In the genomic region with DNA sequence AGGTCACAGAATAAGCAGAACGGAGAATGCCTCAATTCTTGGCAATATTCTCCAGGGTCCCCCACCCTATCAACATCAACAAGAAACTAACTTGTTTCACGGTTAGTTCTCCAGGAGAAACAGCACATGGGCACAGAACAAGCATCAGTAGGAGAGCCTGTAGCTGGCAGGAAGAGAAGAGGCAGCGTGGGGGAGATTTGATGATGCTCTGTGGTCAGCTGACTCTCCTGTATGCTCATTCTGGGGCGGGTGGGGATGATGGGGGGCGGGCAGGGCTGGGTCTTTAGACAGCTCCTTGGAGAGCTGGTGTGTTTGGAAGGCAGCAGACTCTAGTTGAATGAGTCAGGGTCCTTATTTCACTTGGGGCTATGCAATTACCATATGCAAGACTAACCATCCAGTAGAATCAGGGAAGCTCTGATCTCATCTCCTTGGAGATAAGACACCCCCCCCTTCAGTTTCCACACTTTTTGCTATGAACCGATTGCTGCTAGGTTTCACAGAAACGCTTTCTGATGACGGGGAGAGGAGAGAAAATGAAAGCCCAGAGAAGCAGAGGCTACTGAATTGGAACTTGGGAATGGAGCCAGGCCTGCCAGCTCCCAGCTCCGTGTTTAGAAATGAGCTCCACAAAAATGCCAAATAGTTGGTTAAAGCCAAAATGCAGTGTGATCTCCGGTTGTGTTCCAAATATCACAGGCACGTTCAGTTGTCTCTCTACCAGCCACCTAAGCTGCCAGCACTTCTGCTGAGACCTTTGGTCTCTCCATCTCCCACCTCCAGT, we compare ENCODE assay signal across 17 mouse cellular contexts. TPM values are rescaled to one million over a fixed set of nuclear protein-coding genes. Genes with fewer than 3 reads are reported as not detected.
DNase-seq lines count a peak whose midpoint lies in the region; ATAC-seq lines count a peak whose summit lies in the region.
"Had no signal": no experiment of that assay in that cellular context is flagged by ENCODE, and none has a peak within 500 bp of the region (broad histone marks: within the 10 kb centered on the region; RNA-seq: fewer than 3 reads in every experiment).

No protein-coding gene starts in this region.

- H3K4me2 ChIP-seq in forebrain, embryonic 16.5 days (ENCODE audit: low read length), result no peak overlapping the region
- H3K4me2 ChIP-seq in forebrain, embryonic 11.5 days (ENCODE audit: low read depth, low read length, severe bottlenecking), result no peak overlapping the region
- H3K4me2 ChIP-seq in midbrain, embryonic 15.5 days, result no peak overlapping the region
- no peak overlapping the region for H3K4me2 ChIP-seq in midbrain, embryonic 14.5 days (ENCODE audit: low read length)
- H3K4me2 ChIP-seq: lung, embryonic 14.5 days; midbrain, embryonic 12.5 days; neural tube, embryonic 15.5 days had no signal

- 54% methylated on average over 11 of the region's 11 CpGs for WGBS in forebrain, embryonic 16.5 days
- 77% methylated on average over 11 of the region's 11 CpGs for WGBS in forebrain, embryonic 11.5 days
- WGBS in midbrain, embryonic 15.5 days, result 66% methylated on average over 11 of the region's 11 CpGs
- WGBS in midbrain, embryonic 14.5 days, result 67% methylated on average over 11 of the region's 11 CpGs

- no peaks in the 10 kb centered on the region for H3K36me3 ChIP-seq in forebrain, embryonic 16.5 days (ENCODE audit: control insufficient read depth, insufficient read depth)
- no peaks in the 10 kb centered on the region for H3K36me3 ChIP-seq in forebrain, embryonic 11.5 days (ENCODE audit: control insufficient read depth, insufficient read depth, low read length)
- no peaks in the 10 kb centered on the region for H3K36me3 ChIP-seq in midbrain, embryonic 15.5 days (replicated peaks)
- H3K36me3 ChIP-seq in midbrain, embryonic 14.5 days (ENCODE audit: control insufficient read depth, insufficient read depth, low read length), result no peaks in the 10 kb centered on the region
- H3K36me3 ChIP-seq: midbrain, embryonic 12.5 days; neural tube, embryonic 15.5 days had no signal

- no peak overlapping the region for H3K9ac ChIP-seq in forebrain, embryonic 16.5 days (replicated peaks; ENCODE audit: low read depth, low read length)
- no peak overlapping the region for H3K9ac ChIP-seq in forebrain, embryonic 11.5 days (ENCODE audit: low read length)
- no peak overlapping the region for H3K9ac ChIP-seq in midbrain, embryonic 15.5 days
- no peak overlapping the region for H3K9ac ChIP-seq in midbrain, embryonic 14.5 days (replicated peaks; ENCODE audit: low read length)
- H3K9ac ChIP-seq: lung, embryonic 14.5 days; midbrain, embryonic 12.5 days; neural tube, embryonic 15.5 days had no signal

- peak; percentile 80 for ATAC-seq in forebrain, embryonic 16.5 days
- no peak for ATAC-seq in forebrain, embryonic 11.5 days (replicated peaks; ENCODE audit: low FRiP score)
- ATAC-seq in midbrain, embryonic 15.5 days (replicated peaks), result peak; percentile 37; the same call in 1 of the 2 replicates
- ATAC-seq in midbrain, embryonic 14.5 days (ENCODE audit: low FRiP score, low TSS enrichment), result no peak
- no peak for ATAC-seq in monocyte, adult 5-6 weeks (replicated peaks; ENCODE audit: insufficient number of reproducible peaks, low FRiP score, low TSS enrichment, poor library complexity, severe bottlenecking)
- ATAC-seq: CD4-positive, CD25-positive, alpha-beta regulatory T cell, adult 4 months; Patski had no signal

- H3K9me3 ChIP-seq in forebrain, embryonic 16.5 days (ENCODE audit: control insufficient read depth, low read length), result no peaks in the 10 kb centered on the region
- H3K9me3 ChIP-seq in forebrain, embryonic 11.5 days (ENCODE audit: control insufficient read depth, low read length), result no peaks in the 10 kb centered on the region
- no peaks in the 10 kb centered on the region for H3K9me3 ChIP-seq in midbrain, embryonic 15.5 days
- no peaks in the 10 kb centered on the region for H3K9me3 ChIP-seq in midbrain, embryonic 14.5 days (ENCODE audit: control insufficient read depth, low read length)
- H3K9me3 ChIP-seq: midbrain, embryonic 12.5 days; neural tube, embryonic 15.5 days had no signal

- H3K27ac ChIP-seq in forebrain, embryonic 16.5 days (ENCODE audit: low read length), result no peak overlapping the region
- H3K27ac ChIP-seq in forebrain, embryonic 11.5 days (ENCODE audit: low read depth, low read length), result no peak overlapping the region
- H3K27ac ChIP-seq in midbrain, embryonic 15.5 days, result no peak overlapping the region
- H3K27ac ChIP-seq in midbrain, embryonic 14.5 days (replicated peaks; ENCODE audit: low read depth, low read length), result no peak overlapping the region
- H3K27ac ChIP-seq: midbrain, embryonic 12.5 days; neural tube, embryonic 15.5 days had no signal

- no peaks in the 10 kb centered on the region for H3K27me3 ChIP-seq in forebrain, embryonic 16.5 days (replicated peaks; ENCODE audit: control insufficient read depth, insufficient read depth, low read length)
- no peaks in the 10 kb centered on the region for H3K27me3 ChIP-seq in forebrain, embryonic 11.5 days (ENCODE audit: control insufficient read depth, insufficient read depth, low read length)
- no peaks in the 10 kb centered on the region; the same call in 1 of the 2 replicates for H3K27me3 ChIP-seq in midbrain, embryonic 15.5 days (replicated peaks)
- no peaks in the 10 kb centered on the region for H3K27me3 ChIP-seq in midbrain, embryonic 14.5 days (ENCODE audit: control insufficient read depth, insufficient read depth, low read length)
- H3K27me3 ChIP-seq: midbrain, embryonic 12.5 days; neural tube, embryonic 15.5 days had no signal

- H3K4me1 ChIP-seq in forebrain, embryonic 16.5 days (replicated peaks; ENCODE audit: control insufficient read depth, insufficient read depth, low read length), result 0 out of 2 replicates have a peak, but pooled peaks cover 7% of the 10 kb centered on the region
- no peaks in the 10 kb centered on the region for H3K4me1 ChIP-seq in forebrain, embryonic 11.5 days (replicated peaks; ENCODE audit: control insufficient read depth, insufficient read depth, low read length)
- H3K4me1 ChIP-seq in midbrain, embryonic 15.5 days, result no peaks in the 10 kb centered on the region
- H3K4me1 ChIP-seq in midbrain, embryonic 14.5 days (ENCODE audit: control insufficient read depth, insufficient read depth, low read length), result no peaks in the 10 kb centered on the region
- H3K4me1 ChIP-seq: midbrain, embryonic 12.5 days; neural tube, embryonic 15.5 days had no signal

- no peak overlapping the region for H3K4me3 ChIP-seq in forebrain, embryonic 16.5 days (replicated peaks; ENCODE audit: low read length)
- H3K4me3 ChIP-seq in forebrain, embryonic 11.5 days (ENCODE audit: low read depth, low read length), result no peak overlapping the region
- no peak overlapping the region for H3K4me3 ChIP-seq in midbrain, embryonic 15.5 days
- H3K4me3 ChIP-seq in midbrain, embryonic 14.5 days (replicated peaks; ENCODE audit: low read depth, low read length), result no peak overlapping the region
- H3K4me3 ChIP-seq: midbrain, embryonic 12.5 days; neural tube, embryonic 15.5 days had no signal

- DNase-seq in forebrain, embryonic 11.5 days (ENCODE audit: low spot score), result no peak
- DNase-seq in midbrain, embryonic 14.5 days, result no peak
- peak; percentile 59 for DNase-seq in layer of hippocampus, adult 9-11 months
- DNase-seq in right cerebral cortex, postnatal 4 days, result peak; percentile 59
- DNase-seq in kidney, adult 18-20 months, result no peak
- DNase-seq: adrenal gland, adult 8-10 months; gastrocnemius, postnatal 10 days; kidney, postnatal 36 days; lung, embryonic 14.5 days; spleen, adult 18-20 months had no signal

RNA-seq across cellular contexts. Expression of a gene that starts 34.9 kb away (rescaled TPM):
- 1.7 and 2.3 TPM in 2 replicates for polyA plus RNA-seq in forebrain, embryonic 16.5 days (2015; fragmentation: Nextera tagmentation; extraction: Ambion mirVana)
- polyA plus RNA-seq in forebrain, embryonic 11.5 days (2014; fragmentation: Nextera tagmentation; extraction: Ambion mirVana), result 0.28 and 0.39 TPM in 2 replicates
- polyA plus RNA-seq in midbrain, embryonic 15.5 days (2015; fragmentation: Nextera tagmentation; extraction: Ambion mirVana), result 8.8 and 9.1 TPM in 2 replicates
- 6.2 and 8.3 TPM in 2 replicates for polyA plus RNA-seq in midbrain, embryonic 14.5 days (2014; fragmentation: Nextera tagmentation; extraction: Ambion mirVana)
- not detected in 3 replicates for total RNA-seq in monocyte, adult 5-6 weeks (2017)
- polyA plus RNA-seq: CD4-positive, CD25-positive, alpha-beta regulatory T cell, adult 4 months; Patski had no signal

Comparison
In these comparisons a context has a peak if more than half of its experiments do, and no peak if none do; other contexts are left out.
1. ATAC-seq: peak in forebrain, embryonic 16.5 days (single experiment) and midbrain, embryonic 15.5 days (single experiment); none in forebrain, embryonic 11.5 days (single experiment), midbrain, embryonic 14.5 days (single experiment) and monocyte, adult 5-6 weeks (single experiment).
2. DNase-seq: peak in layer of hippocampus, adult 9-11 months (single experiment) and right cerebral cortex, postnatal 4 days (single experiment); none in forebrain, embryonic 11.5 days (single experiment), midbrain, embryonic 14.5 days (single experiment) and kidney, adult 18-20 months (single experiment).